Mouse (Mus musculus) lung, adult 2 months (tissue): ENCODE data around the gene Slc17a3.

Source experiments
- CTCF ChIP-seq: fragments of 200-500 bp; IDR thresholded peaks from 2 replicates; pipeline ENCODE4 v1.5.1; 2011; ENCODE audit warnings: mild to moderate bottlenecking, low read length, control low read depth; ENCODE audit not compliant: insufficient read depth
- POLR2A ChIP-seq: fragments of 200-500 bp; IDR thresholded peaks from 2 replicates; pipeline ENCODE4 v1.6.1; 2011; ENCODE audit warnings: low read depth, mild to moderate bottlenecking, control low read depth, low read length, borderline replicate concordance; ENCODE audit errors: extremely low read depth

GRCm38 (mm10) chr13:23822213-23822612 is 17.0 kb upstream of the Slc17a3 start:
- TF ChIP-seq POLR2A = no peak
- TF ChIP-seq CTCF = no peak
